Mouse (Mus musculus) heart, postnatal 4 days (tissue): ENCODE measurements at regions not wholly inside any gene's neighbourhood (a gene's known extent, or its start where the extent isn't known, plus 50 kb on each side); places are given as distances from the start of the nearest gene placed in this dataset.
"Not testable (repeated sequence)": the region's sequence is repeated elsewhere in the genome, so short reads cannot be mapped to it uniquely, and the experiment has no call there.

ENCODE experiments used
- DNase-seq: peaks from one replicate; pipeline ENCODE4 v3.0.0; 2021

GRCm38 (mm10) chr11:22420003-22420723, 78.1 kb upstream of the Ehbp1 start:
- DNase-seq, result no peak

- no peak for DNase-seq
Measured at GRCm38 (mm10) chr11:22421762-22422161, 79.7 kb upstream of the Ehbp1 start.

GRCm38 (mm10) chr11:22437140-22437850, 74.6 kb upstream of the Tmem17 start:
- DNase-seq, result peak; percentile 74

- peak; percentile 18 for DNase-seq
Measured at GRCm38 (mm10) chr11:22437851-22438215, 74.1 kb upstream of the Tmem17 start.

- no peak for DNase-seq
Measured at GRCm38 (mm10) chr11:22438441-22439066, 73.3 kb upstream of the Tmem17 start.

- DNase-seq, result peak; percentile 23
Measured at GRCm38 (mm10) chr11:22440521-22440920, 71.4 kb upstream of the Tmem17 start.

GRCm38 (mm10) chr11:22453161-22453560, 58.7 kb upstream of the Tmem17 start:
- DNase-seq, result no peak

GRCm38 (mm10) chr11:22456286-22456685, 55.6 kb upstream of the Tmem17 start:
- DNase-seq, result no peak

GRCm38 (mm10) chr11:22457220-22457619, 54.7 kb upstream of the Tmem17 start:
- DNase-seq, result no peak

- DNase-seq, result no peak
Measured at GRCm38 (mm10) chr11:22458951-22459703, 52.8 kb upstream of the Tmem17 start.

- DNase-seq, result not testable (repeated sequence)
Measured at GRCm38 (mm10) chr11:22461019-22461735, 50.7 kb upstream of the Tmem17 start.
